In the genomic region with DNA sequence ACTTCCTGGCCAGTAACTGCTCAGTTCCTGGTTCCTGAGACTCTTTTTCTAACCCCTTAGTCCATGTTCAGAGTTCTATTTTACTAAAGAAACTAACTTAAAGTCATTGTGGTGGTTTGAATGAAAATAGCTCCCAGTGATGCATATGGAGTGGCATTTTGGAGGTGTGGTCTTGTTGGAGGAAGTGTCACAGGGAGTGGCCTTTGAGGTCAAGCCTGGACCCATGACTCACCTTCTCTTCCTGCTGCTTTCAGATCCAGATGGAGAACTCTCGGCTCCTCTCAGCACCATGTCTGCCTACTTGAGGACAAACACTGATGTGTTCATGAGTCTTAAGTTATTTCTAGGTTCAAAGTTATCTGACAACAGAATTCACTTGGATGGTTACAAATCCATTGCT, we compare ENCODE assay signal across 17 mouse cellular contexts.
"Had no signal": no experiment of that assay in that cellular context is flagged by ENCODE, and none has a peak within 500 bp of the region (broad histone marks: within the 10 kb centered on the region; RNA-seq: fewer than 3 reads in every experiment).

No protein-coding gene starts in this region.

- H3K4me3 ChIP-seq: layer of hippocampus, adult 2 months; left cerebral cortex, adult 2 months; midbrain, embryonic 12.5 days had no signal

- H3K9ac ChIP-seq: liver, embryonic 14.5 days; liver, postnatal 0 days; lung, embryonic 14.5 days; midbrain, embryonic 12.5 days had no signal

- H3K4me2 ChIP-seq: liver, embryonic 11.5 days; lung, embryonic 14.5 days; midbrain, embryonic 12.5 days had no signal

- DNase-seq: kidney, adult 18-20 months; kidney, adult 9 months; kidney, postnatal 14 days; kidney, postnatal 4 days; layer of hippocampus, adult 9-11 months; layer of hippocampus, postnatal 36 days; liver, postnatal 0 days; lung, embryonic 14.5 days; thymus, postnatal 25 days had no signal

- H3K27me3 ChIP-seq: midbrain, embryonic 12.5 days had no signal

- ATAC-seq: liver, postnatal 0 days; lung, postnatal 0 days; midbrain, embryonic 16.5 days had no signal

- H3K27ac ChIP-seq: layer of hippocampus, adult 2 months; left cerebral cortex, adult 2 months; liver, embryonic 14.5 days; macrophage; midbrain, embryonic 12.5 days had no signal

- H3K9me3 ChIP-seq: midbrain, embryonic 12.5 days had no signal

- H3K36me3 ChIP-seq: midbrain, embryonic 12.5 days had no signal

- H3K4me1 ChIP-seq: midbrain, embryonic 12.5 days had no signal
